Mouse (Mus musculus) cerebellum, postnatal 36 days (tissue): ENCODE measurements around the gene Fam104a.

Experiments used
- DNase-seq, 2 experiments: peaks; one replicate each; pipeline ENCODE4 v3.0.0; 2021 to 2022; ENCODE audit warnings: mixed read lengths in 2 of 2

The Fam104a gene

DNA sequence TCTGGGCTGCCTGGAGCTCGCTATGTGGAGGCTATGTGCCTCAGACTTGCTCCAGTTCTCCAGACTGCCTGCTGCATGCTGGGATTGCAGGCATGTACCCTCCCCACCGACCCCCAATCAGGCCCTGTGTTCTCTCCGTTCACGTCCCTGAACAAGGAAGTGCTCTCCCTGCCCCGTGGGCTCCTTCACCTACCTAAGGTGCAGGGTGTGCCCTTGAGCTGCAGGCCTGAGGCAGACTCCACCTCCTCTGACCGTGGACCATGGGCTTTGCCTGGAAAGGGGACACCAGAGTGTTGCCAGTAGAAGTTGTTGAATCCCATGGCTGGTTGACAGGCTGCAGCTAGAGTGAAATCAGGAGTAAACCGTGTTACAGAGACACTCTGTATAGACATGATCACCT lies 15.7 kb upstream of the Fam104a start:
- DNase-seq, result no peak

DNA sequence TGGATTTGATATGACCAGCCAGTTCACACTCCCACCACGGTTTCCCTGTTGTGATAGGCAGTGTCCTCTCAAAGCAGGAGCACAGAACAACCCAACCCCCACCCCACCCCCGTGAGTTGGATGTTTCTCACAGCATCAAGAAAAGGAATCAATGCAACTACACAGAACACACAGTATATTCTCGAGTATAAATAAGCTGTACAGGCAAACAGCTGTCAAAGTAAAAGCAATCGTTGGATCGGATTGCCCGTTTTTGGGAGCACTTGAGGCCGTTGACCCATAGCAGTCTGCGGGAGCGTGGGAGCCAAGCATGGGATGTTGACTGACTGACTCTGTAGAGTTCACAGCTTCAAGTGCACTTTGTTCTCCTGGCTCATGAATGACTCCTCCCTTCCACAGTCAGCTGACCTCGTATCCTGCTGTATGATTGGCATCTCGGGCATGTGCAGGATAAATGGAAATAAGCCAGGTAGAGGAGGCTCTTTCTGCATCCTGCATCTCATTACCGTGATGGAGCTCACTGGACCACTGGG lies 14.1 kb upstream of the Fam104a start:
- no peak for DNase-seq

DNA sequence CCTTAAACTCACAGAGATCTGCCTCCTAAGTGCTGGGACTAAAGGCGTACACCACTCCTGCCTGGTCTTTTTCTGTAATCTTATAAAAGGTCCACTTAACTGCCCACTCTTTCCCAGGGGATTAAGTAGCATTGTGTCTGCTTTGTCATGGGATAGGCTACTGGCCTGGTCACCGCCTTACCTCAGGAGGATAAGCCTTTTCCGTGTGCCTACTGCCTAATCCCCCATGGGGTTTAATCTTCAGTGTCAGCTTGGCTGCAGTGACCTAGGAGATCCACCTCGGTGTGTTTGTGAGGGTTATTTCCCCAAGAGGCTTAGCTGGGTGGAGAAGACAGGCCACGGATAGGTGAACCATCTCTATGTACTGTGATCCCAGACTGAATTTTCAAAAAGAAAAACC lies 13.6 kb upstream of the Fam104a start:
- no peak for DNase-seq

DNA sequence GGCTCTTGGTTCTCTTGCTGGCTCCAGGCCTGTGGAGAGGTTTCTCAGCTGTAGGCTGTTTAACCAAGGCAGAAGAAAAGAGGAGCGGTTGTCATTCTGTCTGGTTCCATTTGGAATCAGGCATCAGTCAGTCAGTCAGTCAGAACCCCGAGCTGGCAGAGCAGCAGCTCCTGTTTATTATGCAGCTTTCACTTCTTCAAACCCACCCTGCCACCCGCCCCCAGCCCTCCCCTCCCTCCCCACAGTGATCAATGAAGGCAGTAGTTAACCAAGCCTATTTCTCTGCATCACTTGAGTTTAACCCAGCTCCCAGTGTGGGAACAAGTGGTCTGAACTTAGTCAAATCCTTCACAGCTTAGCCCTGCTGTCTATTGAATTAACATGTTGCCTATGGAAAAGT lies 7.9 kb upstream of the Fam104a start:
- DNase-seq, result no peak

DNA sequence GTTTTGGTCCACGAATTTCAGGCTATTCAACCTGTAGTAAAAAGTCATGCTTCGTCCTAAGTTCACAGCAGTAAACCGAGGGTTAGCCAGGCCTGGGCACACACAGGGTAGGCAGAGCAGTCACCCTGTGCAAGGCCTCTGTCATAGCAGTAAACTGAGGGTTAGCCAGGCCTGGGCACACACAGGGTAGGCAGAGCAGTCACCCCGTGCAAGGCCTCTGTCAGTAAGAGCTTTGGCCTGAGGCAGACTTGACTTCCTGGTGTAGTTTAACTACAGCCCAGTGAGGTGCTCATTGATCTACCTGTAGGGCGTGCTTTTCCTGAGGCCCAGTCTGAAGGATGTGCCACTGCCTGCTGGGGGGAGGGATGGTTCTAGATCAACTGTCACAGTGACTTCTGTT lies 7.4 kb upstream of the Fam104a start:
- no peak for DNase-seq

DNA sequence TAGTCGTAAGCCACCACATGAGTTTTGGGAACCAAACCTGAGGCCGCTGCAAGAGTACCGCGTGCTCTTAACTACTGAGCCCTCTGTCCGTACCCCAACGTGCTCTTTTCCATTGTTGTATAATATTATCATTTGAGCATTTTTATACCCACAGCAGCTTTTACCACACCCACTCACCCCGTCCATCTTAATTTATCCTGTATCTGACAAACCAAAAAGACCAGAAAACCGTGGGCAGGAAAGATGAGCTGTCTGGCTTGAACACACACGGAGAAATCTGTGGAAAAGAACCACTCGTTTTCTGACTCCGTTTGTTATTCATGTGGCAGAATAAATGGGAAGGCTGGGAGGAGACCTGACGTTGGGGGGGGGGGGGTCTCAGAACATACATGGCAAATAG lies 6.6 kb upstream of the Fam104a start:
- no peak for DNase-seq

DNA sequence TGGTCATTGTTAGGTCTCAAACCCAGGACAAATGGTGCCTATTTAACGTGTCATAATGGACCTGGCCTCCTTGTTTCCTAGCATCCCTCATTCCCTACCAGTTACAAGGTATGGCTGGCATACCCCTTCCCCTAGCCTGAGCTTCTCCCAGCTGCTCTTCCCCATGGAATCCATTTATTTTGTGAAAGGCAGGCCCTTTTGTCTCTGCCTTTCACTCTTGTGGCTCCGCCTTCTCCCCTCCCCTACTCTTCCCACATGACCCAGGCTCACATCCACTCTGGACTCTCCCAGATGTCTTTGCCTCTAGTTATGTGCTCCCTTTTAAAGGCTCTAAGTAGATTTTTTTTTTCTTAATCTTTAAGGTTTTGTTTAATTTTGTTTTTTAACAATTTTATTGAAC lies 3.1 kb upstream of the Fam104a start:
- no peak for DNase-seq

DNA sequence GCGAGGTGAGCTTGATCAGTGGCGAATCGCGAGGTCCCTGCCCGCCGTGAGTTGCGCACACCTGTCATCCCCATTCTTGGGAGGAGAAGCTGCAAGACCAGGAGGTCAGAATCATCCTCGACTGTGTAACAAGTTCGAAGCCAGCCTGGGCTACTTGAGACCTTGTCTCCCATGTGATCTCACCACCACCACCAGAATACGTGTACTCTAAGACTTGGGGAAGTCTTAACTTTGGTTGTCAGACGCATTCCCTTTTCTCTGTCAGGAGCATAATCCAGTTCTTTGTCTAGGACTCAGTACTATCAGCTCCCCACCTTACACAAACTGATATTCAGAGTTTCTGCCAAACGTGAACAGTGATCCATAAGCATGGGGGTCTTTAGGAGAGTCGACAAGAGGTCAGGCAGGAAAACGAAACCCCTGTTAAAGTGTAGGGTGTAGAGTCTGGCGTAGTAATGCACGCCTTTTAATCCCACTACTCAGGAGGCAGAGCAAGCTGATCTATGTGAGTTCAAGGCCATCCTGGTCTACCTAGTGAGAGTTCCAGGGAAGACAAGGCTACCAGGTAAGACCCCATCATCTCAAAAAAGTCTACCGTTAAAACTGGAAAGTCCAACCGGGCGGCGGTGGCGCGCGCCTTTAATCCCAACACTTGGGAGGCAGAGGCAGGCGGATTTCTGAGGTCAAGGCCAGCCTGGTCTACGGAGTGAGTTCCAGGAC lies 912 bp upstream of the Fam104a start:
- DNase-seq, result no peak

DNA sequence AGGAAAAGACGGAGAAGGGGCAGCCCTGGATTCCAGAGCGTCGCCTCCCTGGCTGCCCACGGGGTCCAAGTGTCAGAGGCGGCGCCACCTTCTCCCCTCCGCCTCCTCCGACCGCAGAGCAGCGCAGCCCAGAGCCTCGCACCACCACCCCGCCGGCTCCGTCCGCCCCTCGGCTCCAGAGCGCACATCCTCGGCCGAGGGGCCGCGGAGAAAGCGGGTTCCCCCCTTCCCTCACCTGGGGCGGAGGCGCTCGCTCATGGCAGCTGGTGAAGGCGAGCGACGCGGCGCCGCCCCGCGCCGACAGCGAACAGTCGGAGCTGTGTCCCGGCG lies 363 bp downstream of the Fam104a start:
- DNase-seq, result no peak

DNA sequence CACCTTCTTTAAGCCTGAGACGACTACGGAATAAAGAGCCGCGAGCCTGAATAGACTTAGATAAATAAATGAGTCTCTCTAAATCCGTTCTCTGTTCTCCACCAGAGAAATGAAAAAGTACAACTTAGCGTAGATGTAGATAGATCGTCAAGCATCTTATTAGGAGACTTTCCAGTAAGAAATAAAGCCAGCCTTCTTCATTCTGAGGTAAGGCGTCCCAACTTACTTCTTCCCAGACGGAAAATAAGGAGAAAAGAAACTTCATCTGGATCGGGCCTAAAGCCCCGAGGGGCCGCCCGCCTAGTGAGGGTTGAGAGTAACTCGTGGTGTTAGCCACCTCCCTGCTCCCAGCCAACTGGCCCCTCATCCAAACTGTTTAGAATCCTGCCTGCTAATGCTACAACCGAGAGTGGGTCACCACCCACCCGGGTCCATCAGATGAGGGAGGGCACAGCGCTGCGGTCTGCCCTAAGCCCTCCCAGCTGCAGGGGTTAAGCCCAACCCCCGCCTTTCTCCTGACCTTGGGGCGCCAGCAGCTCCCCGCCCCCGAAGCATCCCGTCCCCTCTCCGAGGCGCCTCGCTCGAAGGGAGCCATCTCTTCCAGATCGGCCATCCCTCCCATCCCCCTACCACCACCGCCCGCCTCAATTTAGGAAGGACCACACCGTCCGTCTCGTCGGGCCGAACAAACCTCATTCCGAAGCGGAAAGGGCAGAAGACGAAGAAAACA lies 893 bp downstream of the Fam104a start:
- peak in 1 of 2 experiments; percentile 36 for DNase-seq

DNA sequence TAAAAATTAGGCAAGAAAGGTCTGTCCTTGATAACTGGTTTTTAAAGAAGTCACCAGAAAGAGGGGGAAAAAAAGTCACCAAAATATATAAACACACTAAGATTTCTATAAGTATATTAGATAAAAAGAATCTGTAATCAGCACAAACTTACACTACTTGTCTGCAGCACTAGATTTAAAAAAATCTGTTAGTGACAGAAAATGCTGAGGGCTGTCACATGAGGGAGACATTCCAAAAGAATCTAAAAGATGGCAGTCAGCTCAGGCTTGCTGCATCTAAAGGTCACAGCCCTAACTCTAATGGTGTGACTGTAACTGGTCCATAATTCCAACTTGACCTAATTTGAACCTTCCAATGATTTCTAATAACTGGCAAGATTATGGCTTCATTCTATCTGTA lies 2.0 kb downstream of the Fam104a start:
- no peak for DNase-seq

DNA sequence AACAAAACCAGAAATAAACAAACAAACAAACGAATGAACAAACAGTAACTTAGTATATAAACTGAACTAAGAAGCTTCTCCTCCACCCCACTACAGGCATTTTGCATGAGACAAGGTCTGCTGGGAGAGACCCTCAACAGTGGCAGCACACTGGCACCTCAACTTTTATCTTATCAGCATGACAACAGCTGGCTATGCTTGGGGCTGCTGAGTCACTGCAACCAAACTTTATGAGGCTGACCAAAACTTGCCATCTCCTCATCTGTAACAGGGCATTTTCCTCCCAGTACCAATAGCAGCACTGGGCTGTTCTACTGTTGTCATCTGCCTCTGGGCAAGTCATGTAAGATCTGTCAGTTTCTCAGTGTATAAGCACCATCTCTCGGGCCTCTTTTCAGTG lies 3.0 kb downstream of the Fam104a start:
- DNase-seq, result no peak

DNA sequence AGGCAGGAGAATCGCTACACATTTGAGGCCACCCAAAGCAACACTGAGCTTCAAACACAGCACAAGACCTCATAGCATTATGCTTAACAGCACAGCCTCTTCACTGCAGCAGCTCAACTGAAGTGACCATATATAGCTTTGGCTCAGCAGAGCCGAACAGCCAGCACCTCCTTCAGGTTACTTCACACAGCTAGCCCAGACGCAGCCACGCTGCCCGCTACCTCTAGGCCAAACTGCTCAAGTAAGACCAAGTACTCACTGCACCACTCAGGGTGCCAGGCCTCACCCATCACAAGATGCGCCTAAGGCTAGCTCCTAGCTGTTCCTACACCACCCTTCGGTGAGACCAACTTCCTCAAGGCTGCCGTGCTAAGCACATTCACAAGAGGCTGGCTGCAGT lies 5.6 kb downstream of the Fam104a start:
- DNase-seq, result peak in 1 of 2 experiments; percentile 25

DNA sequence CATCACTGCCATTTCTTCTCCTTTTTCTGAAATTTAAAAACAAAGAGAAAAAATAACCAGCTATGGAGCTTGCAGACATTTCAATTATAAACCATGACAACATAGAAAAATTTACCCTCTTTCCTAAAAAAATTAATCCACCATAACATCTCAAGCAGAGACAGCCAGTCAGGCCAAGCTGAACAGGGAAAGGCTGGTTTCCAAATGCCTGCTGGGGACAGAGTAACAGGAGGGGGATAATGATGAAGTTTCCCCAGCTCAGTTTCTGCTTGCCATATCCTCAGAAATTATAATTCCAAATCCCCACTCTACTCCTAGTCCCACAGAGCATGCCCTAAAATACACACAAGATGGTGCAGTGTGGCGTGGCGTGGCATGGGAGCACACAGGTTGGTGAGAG lies 6.6 kb downstream of the Fam104a start:
- no peak for DNase-seq

DNA sequence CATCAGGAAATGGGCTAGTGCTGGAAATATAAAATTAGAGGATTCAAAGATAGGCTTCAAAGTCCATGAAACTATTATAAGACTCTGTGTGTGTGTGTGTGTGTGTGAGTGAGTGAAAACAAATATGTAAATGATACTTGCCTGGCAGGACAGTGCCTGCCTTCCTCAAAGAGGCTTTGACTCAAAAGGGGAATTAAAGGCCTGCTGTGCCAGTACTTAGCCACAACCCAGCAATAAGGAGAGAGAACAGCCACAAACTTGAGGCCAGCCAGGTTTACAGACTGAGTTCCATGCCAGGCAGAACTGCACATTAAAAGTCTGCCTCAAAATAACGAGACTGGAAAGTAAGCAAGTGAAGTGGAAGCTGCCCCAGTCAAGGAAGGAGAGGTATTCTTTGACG lies 7.1 kb downstream of the Fam104a start:
- DNase-seq, result no peak

DNA sequence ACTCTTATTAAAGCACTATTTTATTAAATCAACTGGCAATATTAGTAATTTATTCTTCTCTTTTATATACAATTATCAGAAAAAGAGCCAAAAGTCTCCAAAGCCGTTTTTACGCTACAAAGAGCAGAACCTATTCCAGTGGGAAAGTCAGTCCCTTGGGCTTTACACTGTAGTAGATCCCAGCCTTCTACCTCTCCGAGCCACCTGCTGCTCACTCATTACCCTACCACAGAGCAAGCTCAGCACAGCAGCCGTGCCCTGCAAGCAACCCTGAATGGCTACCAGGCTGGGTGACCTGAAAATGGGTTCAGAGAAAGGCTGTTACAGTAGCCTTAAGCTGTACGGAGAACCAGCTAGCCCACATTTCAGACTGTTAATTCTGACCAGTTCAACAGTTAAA lies 9.4 kb downstream of the Fam104a start:
- DNase-seq, result no peak

DNA sequence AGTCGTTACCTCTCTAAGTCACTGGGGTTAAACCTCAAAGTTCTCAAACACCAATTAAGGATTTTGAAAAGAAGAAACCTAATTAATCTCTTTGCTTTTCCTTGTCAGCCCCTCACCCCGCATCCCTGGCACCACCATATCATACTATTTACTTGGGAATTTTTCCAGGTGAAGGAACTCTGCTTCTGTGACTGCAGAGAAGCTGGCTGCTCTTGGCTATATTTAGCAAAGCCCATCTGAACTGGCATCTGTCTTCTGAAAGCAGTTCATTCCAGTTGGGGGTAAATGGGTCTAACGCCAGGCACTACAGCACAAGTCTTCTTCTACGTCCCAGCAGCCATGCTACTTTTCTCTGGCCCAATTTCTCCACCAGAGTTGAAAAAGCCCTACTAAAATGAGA lies 10.3 kb downstream of the Fam104a start:
- no peak for DNase-seq

DNA sequence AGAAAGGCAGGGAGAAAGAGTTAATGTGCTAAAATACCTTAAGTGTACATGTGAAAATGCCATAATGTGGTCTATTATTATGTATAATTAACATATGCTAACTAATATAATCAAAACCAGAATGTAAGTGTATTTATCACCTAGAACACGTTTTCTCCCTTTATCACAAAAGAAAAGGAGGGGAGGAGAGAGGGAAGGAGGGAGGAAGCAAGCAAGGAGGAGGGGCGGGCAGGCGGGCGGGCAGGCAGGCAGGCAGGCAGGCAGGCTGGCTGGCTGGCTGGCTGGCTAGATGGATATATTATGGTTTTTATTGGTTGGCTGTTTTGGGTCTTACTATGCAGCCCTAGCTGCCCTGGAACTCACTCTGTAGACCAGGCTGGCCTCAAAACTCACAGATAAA lies 14.2 kb downstream of the Fam104a start:
- DNase-seq, result no peak

DNA sequence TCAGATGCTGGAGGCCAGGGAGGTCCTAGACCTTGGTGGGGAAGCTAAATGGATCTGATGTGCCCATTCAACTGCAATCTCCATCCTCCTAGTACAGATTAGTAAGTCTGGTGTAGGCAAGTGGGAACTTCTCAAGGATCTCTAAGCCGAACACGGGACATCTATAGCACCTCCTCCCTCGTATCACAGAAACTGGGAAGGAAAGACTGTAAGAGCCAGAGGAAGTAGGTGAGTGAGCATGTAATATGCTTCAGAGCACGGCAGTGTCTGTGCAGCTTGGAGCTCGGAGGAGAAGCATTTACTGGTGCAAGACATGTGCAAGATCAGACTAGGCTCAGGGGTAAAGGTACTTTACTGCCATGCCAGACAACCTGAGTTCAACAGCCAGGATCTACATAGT lies 15.1 kb downstream of the Fam104a start:
- no peak for DNase-seq

DNA sequence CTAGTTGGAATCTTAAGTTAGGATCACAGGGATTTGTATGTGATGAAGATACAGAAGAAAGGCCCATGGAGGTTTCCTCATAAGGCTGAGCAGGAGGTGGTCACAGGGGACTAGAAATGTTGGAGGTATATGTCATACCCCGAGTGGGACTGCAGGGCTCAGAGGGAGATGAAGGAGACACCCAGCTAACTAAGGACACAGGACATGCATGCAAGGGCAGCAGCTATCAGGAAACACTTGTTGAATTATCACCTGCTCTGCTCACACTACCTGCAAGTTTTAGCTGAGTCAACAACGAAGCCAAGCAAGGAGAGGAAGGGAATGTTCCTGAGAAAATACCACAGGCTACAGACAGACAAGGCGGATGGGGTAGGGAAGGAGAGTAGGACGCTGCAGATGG lies 16.3 kb downstream of the Fam104a start:
- DNase-seq, result no peak

DNA sequence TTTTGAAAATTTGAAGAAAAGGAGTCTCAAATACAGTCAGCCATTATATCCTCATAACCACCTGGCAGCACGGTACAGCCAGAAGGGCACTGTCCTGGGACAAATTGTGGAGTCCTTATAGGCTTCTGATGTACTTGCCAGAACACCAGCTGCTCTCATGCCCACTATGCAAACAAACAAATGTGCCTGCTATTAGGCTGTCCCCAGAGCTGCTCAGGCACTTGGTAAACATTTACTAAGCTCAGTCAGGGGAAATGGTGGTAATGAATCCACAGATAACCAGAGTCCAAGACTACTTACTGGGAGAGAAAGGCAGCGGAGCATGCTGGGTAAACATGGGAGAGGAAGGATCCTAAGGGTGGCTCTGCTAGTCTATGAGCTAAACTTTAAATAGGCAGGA lies 16.8 kb downstream of the Fam104a start:
- no peak for DNase-seq

DNA sequence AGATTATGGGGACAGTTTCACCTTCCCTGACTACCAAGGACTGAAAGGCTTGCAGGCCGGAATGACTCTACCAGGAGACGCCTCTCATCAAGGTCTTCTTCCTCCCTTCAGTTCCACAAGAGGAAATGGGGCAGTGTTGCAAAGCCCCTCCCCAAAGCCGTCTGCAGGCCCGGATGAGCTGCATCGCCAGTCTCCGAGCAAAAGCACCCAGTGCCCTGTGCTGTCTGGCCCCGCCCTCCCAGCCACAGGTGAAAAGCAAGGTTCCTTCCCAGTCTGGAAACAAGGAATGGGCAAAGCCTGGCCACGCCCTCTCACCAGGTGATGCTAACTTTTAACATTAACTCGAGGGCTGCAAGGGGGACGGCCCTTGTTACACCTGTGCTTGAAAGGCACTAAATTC lies 17.3 kb downstream of the Fam104a start:
- DNase-seq, result no peak

DNA sequence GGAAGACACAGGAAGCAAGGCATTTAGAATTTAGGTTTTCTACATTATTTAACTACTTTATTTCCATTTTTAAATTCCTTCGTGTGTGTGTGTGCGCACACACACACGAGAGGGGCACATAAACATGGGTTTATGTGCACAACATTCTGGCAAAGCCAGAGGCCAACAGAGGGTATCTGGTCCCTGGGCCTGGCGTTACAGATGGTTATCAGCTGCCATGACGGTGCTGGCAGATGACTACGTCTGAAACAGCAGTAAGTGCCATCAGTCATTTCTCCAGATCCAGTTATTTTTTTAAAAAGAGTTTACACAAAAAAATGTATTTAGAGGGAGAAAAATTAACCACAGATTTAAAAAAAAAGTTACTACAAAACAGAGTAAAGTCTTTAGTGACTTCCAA lies 17.8 kb downstream of the Fam104a start:
- DNase-seq, result no peak

DNA sequence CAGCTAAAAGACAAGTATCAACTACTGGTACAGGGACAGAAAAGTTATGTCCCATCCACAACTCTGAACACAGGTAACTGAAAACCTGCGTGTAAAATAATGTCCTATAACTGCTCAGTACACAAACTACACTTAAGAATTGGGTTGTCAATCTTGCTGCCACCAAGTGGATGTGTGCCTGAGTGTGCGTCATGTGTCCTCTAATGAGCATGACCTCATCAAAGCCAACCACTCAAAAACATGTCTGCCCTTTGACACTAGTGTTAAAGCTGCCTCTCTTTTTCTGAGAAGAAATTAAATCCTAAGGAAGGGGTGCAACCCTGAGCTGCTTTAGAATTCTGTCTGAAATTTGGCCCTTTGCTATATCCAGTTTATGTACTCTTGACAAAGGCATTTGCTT lies 19.7 kb downstream of the Fam104a start:
- DNase-seq, result no peak

DNA sequence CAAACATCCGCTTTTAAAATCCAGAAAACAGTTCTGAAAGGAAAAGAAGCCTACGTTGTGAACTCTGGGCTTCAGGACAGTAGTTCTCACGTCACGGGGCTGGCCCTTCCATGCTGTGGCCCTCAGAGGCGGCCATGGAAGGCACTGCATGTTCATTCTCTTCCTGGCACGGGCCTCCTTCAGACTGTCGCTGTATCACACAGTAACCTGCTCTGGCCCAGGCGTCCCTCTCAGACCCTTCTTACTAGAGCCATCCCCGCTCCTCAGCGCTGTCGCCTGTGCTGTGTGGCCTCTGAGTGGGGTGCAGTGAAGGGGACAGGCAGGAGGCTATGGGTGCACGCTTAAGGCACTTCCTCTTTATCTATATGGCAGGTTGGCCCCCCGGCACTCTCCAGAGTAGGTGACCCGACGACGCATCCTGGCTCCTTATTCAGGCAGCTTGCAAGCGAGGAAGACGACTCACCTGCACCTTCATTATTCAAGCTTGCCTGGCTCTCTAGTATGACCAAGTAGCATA lies 22.1 kb downstream of the Fam104a start:
- no peak for DNase-seq
